Mouse (Mus musculus) ES-Bruce4 (cell line): ENCODE measurements at regions not wholly inside any gene's neighbourhood (a gene's known extent, or its start where the extent isn't known, plus 50 kb on each side); places are given as distances from the start of the nearest gene placed in this dataset.

Source experiments
- H3K27ac ChIP-seq: 2 replicates; pipeline ENCODE4 v1.5.1; 2012; ENCODE audit warnings: low read length, inconsistent platforms; ENCODE audit not compliant: insufficient read depth
- H3K27me3 ChIP-seq: 2 replicates; pipeline ENCODE4 v1.6.1; 2012; ENCODE audit warnings: mild to moderate bottlenecking, low read length, inconsistent platforms; ENCODE audit not compliant: control insufficient read depth, poor library complexity, insufficient read depth, severe bottlenecking
- H3K36me3 ChIP-seq: 2 replicates; pipeline ENCODE4 v1.6.1; 2012; ENCODE audit warnings: inconsistent platforms, mild to moderate bottlenecking, low read length, moderate library complexity; ENCODE audit not compliant: control insufficient read depth, poor library complexity, insufficient read depth, severe bottlenecking
- H3K4me1 ChIP-seq: one replicate; pipeline ENCODE4 v1.8.1; 2011; ENCODE audit warnings: low read length; ENCODE audit not compliant: control insufficient read depth, insufficient read depth
- H3K4me3 ChIP-seq: 2 replicates; pipeline ENCODE4 v1.5.1; 2011; ENCODE audit warnings: low read depth, mild to moderate bottlenecking, low read length
- H3K9ac ChIP-seq: 2 replicates; pipeline ENCODE4 v1.6.1; 2012; ENCODE audit warnings: low read depth, mild to moderate bottlenecking, inconsistent platforms; ENCODE audit not compliant: poor library complexity, severe bottlenecking
- H3K9me3 ChIP-seq: replicated peaks from 2 replicates; pipeline ENCODE4 v1.6.1; 2012; ENCODE audit warnings: mild to moderate bottlenecking, low read length, inconsistent platforms; ENCODE audit not compliant: control insufficient read depth, poor library complexity, insufficient read depth, severe bottlenecking
- CTCF ChIP-seq: IDR thresholded peaks from one replicate; pipeline ENCODE4 v1.8.1; 2011; ENCODE audit warnings: low read depth, low read length
- EP300 ChIP-seq: IDR thresholded peaks from 2 replicates; pipeline ENCODE4 v1.6.1; 2011; ENCODE audit warnings: low read depth, low read length; ENCODE audit not compliant: insufficient read depth
- POLR2A ChIP-seq: IDR thresholded peaks from one replicate; pipeline ENCODE4 v1.8.1; 2011; ENCODE audit warnings: low read length; ENCODE audit not compliant: insufficient read depth

DNA sequence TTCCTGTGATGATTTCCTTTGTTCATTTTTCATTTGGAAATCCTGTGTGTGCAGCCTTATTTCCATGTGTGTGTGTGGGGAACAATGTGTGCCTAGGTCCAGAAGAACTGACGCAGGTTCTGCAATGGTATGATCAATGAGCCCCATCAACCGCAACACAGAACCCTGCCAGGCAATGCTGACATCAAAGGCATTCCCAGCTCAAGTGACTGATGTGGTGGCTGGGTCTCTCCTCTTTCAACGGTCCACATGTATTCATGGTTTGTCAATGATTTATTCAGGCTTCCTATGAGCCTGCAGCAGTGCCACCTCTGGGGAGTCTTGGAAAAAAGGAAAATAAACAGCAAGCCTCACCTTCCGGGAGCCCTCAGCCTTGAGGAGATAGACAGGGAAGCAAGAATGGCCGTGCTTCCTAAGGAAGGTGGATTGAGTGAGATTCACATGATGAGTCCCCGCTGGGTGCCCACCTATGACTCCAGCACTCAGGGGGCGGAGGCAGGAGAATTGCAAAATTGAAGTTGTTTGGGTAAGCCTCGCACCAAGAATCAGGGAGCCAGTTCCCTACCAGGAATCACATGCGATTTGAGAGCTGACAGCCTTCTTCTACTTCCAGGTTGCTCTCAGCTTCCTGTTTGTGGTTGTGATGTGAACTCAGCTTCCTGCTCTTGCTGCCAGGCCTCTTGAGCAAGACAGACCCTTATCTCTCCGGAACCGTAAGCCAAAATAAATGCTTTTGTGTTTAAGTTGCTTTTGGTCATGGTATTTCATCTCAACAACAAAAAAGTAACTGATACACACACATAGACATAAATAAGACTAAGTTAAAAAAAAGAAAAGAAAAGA lies 61.2 kb upstream of the Hk2 start:
- H3K9ac ChIP-seq, result no peak overlapping the region
- no peak overlapping the region for H3K27ac ChIP-seq
- no peaks in the 10 kb centered on the region for H3K27me3 ChIP-seq
- H3K4me1 ChIP-seq, result no peaks in the 10 kb centered on the region
- no peaks in the 10 kb centered on the region for H3K36me3 ChIP-seq
- no peak for TF ChIP-seq POLR2A
- TF ChIP-seq EP300, result no peak
- TF ChIP-seq CTCF, result no peak
- no peaks in the 10 kb centered on the region for H3K9me3 ChIP-seq
- no peak overlapping the region for H3K4me3 ChIP-seq

DNA sequence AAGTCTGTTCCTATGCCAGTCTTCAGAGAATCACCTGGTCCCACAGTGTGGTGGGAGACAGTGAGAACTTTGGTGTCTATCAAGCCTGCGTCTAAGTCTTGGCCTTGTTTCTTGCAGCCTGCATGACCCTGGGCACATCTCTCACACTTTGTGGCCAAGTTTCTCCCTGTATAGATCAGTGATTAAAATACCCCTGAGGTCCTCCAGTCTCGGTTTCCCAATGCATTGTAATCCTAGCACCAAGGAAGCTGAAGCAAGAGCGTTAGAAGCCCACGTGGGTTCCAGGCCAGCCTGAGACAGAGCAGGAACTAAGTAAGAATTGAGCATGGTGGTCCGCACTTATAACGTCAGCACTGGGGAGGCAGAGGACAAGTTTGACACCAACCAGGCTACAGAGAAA lies 59.6 kb upstream of the Hk2 start:
- no peaks in the 10 kb centered on the region for H3K4me1 ChIP-seq
- no peaks in the 10 kb centered on the region for H3K36me3 ChIP-seq
- no peaks in the 10 kb centered on the region for H3K27me3 ChIP-seq
- H3K9ac ChIP-seq, result no peak overlapping the region
- TF ChIP-seq EP300, result no peak
- no peak for TF ChIP-seq CTCF
- no peak for TF ChIP-seq POLR2A
- no peak overlapping the region for H3K27ac ChIP-seq
- no peak overlapping the region for H3K4me3 ChIP-seq
- no peaks in the 10 kb centered on the region for H3K9me3 ChIP-seq

GRCm38 (mm10) chr6:82831211-82831610 lies 57.0 kb upstream of the Hk2 start:
- TF ChIP-seq CTCF, result no peak
- TF ChIP-seq EP300, result no peak
- no peak for TF ChIP-seq POLR2A
- Histone ChIP-seq H3K9ac (no peak overlapping the region), H3K27ac (no peak overlapping the region), H3K9me3 (no peaks in the 10 kb centered on the region), H3K4me3 (no peak overlapping the region), H3K27me3 (no peaks in the 10 kb centered on the region), H3K4me1 (no peaks in the 10 kb centered on the region), H3K36me3 (no peaks in the 10 kb centered on the region)

DNA sequence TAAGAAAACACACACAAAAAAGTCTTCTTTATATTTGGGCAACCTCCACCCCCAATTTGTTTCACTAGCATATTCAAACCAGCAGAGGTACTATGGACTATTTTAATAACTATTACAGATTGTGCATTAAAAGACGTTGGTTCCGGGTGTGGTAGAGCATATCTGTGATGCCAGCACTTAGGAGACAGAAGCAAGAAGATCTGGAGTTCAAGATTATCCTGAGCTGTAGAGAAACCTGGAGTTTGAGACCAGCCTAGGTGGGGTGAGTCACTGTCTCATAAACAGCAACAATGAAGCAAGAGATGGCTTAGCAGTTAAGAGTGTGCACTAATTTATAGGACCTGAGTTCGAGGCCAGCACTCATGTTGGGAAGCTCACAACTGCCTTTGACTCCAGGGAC lies 50.4 kb upstream of the Hk2 start:
- Histone ChIP-seq H3K27ac (no peak overlapping the region), H3K9ac (no peak overlapping the region), H3K4me1 (peaks cover 3% of the 10 kb centered on the region), H3K36me3 (no peaks in the 10 kb centered on the region), H3K27me3 (no peaks in the 10 kb centered on the region), H3K9me3 (no peaks in the 10 kb centered on the region), H3K4me3 (no peak overlapping the region)
- TF ChIP-seq EP300, result no peak
- no peak for TF ChIP-seq CTCF
- no peak for TF ChIP-seq POLR2A

- H3K9ac ChIP-seq, result no peak overlapping the region
- TF ChIP-seq POLR2A, result no peak
- no peaks in the 10 kb centered on the region for H3K36me3 ChIP-seq
- H3K4me3 ChIP-seq, result no peak overlapping the region
- H3K4me1 ChIP-seq, result peaks cover 3% of the 10 kb centered on the region
- no peaks in the 10 kb centered on the region for H3K9me3 ChIP-seq
- no peak overlapping the region for H3K27ac ChIP-seq
- no peaks in the 10 kb centered on the region for H3K27me3 ChIP-seq
These were observed 50.0 kb upstream of the Hk2 start for GRCm38 (mm10) chr6:82824240-82824639.
